In the genomic region with DNA sequence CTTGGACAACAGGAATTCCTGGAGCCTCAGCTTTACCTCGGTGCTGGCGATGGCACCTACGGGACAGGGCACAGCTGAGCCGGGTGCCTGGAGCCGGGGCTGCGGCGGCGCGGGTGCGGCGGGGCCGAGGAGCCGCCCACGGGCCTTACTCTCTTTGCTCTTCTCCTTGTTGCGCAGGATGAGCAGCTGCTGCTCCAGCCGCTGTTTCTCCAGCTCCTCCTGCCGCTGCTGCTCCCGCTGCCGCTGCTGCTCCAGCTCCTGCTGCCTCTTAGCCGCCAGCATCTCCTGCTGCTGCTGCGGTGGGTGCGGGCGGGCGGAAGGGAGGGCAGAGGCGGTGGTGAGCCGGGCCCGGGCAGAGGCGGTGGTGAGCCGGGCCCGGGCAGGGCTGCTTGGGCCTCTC, we compare ENCODE assay signal across 12 mouse cellular contexts. TPM values are rescaled to one million over a fixed set of nuclear protein-coding genes. Genes with fewer than 3 reads are reported as not detected.
A peak's percentile ranks its signal among the peaks of the same experiment; 100 is the strongest.
DNase-seq lines count a peak whose midpoint lies in the region; ATAC-seq lines count a peak whose summit lies in the region.
"Had no signal": no experiment of that assay in that cellular context is flagged by ENCODE, and none has a peak within 500 bp of the region (broad histone marks: within the 10 kb centered on the region; RNA-seq: fewer than 3 reads in every experiment).

No protein-coding gene starts in this region.

- 50% methylated on average over 30 of the region's 30 CpGs for WGBS in heart, embryonic 10.5 days
- WGBS in midbrain, embryonic 10.5 days: 70% methylated on average over 30 of the region's 30 CpGs
- 66% methylated on average over 26 of the region's 30 CpGs for WGBS in midbrain, embryonic 11.5 days
- WGBS in embryonic facial prominence, embryonic 14.5 days: 65% methylated on average over 25 of the region's 30 CpGs
- WGBS in limb, embryonic 11.5 days: 58% methylated on average over 30 of the region's 30 CpGs

- ATAC-seq in midbrain, embryonic 11.5 days (ENCODE audit: low FRiP score): no peak
- no peak for ATAC-seq in embryonic facial prominence, embryonic 14.5 days (ENCODE audit: low read depth)
- ATAC-seq in limb, embryonic 11.5 days (ENCODE audit: insufficient number of reproducible peaks, low FRiP score, low TSS enrichment, low read depth): no peak

- H3K4me1 ChIP-seq in heart, embryonic 10.5 days: peaks cover 79% of the 10 kb centered on the region
- peaks cover 51% of the 10 kb centered on the region for H3K4me1 ChIP-seq in midbrain, embryonic 10.5 days
- peaks cover 22% of the 10 kb centered on the region for H3K4me1 ChIP-seq in midbrain, embryonic 11.5 days (ENCODE audit: control insufficient read depth, insufficient read depth, low read length)
- H3K4me1 ChIP-seq in embryonic facial prominence, embryonic 14.5 days (ENCODE audit: control insufficient read depth, insufficient read depth, low read length): peaks cover 17% of the 10 kb centered on the region
- H3K4me1 ChIP-seq in limb, embryonic 11.5 days (ENCODE audit: control insufficient read depth, insufficient read depth, low read length): peaks cover 17% of the 10 kb centered on the region

- no peaks in the 10 kb centered on the region for H3K27me3 ChIP-seq in heart, embryonic 10.5 days (ENCODE audit: insufficient read depth, poor library complexity, severe bottlenecking)
- H3K27me3 ChIP-seq in midbrain, embryonic 10.5 days (ENCODE audit: low read depth, poor library complexity, severe bottlenecking): 0 out of 2 replicates have a peak, but pooled peaks cover 5% of the 10 kb centered on the region
- no peaks in the 10 kb centered on the region for H3K27me3 ChIP-seq in midbrain, embryonic 11.5 days (ENCODE audit: control insufficient read depth, insufficient read depth, low read length)
- no peaks in the 10 kb centered on the region for H3K27me3 ChIP-seq in embryonic facial prominence, embryonic 14.5 days (replicated peaks; ENCODE audit: control insufficient read depth, insufficient read depth, low read length)
- H3K27me3 ChIP-seq in limb, embryonic 11.5 days (ENCODE audit: control insufficient read depth, insufficient read depth, low read length): no peaks in the 10 kb centered on the region
- H3K27me3 ChIP-seq: liver, embryonic 13.5 days; stomach, embryonic 15.5 days had no signal

- peaks cover 59% of the 10 kb centered on the region for H3K36me3 ChIP-seq in heart, embryonic 10.5 days
- H3K36me3 ChIP-seq in midbrain, embryonic 10.5 days: peaks cover 56% of the 10 kb centered on the region
- peaks cover 12% of the 10 kb centered on the region for H3K36me3 ChIP-seq in midbrain, embryonic 11.5 days (ENCODE audit: control insufficient read depth, insufficient read depth, low read length)
- H3K36me3 ChIP-seq in embryonic facial prominence, embryonic 14.5 days (ENCODE audit: control insufficient read depth, insufficient read depth, low read length): peaks cover 51% of the 10 kb centered on the region
- peaks cover 3% of the 10 kb centered on the region; the same call in 1 of the 2 replicates for H3K36me3 ChIP-seq in limb, embryonic 11.5 days (ENCODE audit: control insufficient read depth, insufficient read depth, low read length)

- H3K9me3 ChIP-seq in heart, embryonic 10.5 days: no peaks in the 10 kb centered on the region
- H3K9me3 ChIP-seq in midbrain, embryonic 10.5 days (replicated peaks): no peaks in the 10 kb centered on the region
- H3K9me3 ChIP-seq in midbrain, embryonic 11.5 days (ENCODE audit: control insufficient read depth, low read length): no peaks in the 10 kb centered on the region
- H3K9me3 ChIP-seq in embryonic facial prominence, embryonic 14.5 days (ENCODE audit: control insufficient read depth, low read length): no peaks in the 10 kb centered on the region
- no peaks in the 10 kb centered on the region for H3K9me3 ChIP-seq in limb, embryonic 11.5 days (ENCODE audit: control insufficient read depth, low read length)
- H3K9me3 ChIP-seq: liver, embryonic 13.5 days; stomach, embryonic 15.5 days had no signal

- H3K4me2 ChIP-seq in midbrain, embryonic 11.5 days: no peak overlapping the region
- H3K4me2 ChIP-seq in embryonic facial prominence, embryonic 14.5 days (ENCODE audit: low read depth, low read length): no peak overlapping the region
- H3K4me2 ChIP-seq in limb, embryonic 11.5 days (ENCODE audit: low read depth, severe bottlenecking): no peak overlapping the region
- H3K4me2 ChIP-seq: liver, embryonic 13.5 days; stomach, embryonic 15.5 days had no signal

- H3K27ac ChIP-seq in heart, embryonic 10.5 days: peak overlapping the region; percentile 45
- peak overlapping the region; percentile 84 for H3K27ac ChIP-seq in midbrain, embryonic 10.5 days (replicated peaks)
- no peak overlapping the region for H3K27ac ChIP-seq in midbrain, embryonic 11.5 days (ENCODE audit: low read depth, low read length)
- H3K27ac ChIP-seq in embryonic facial prominence, embryonic 14.5 days (replicated peaks; ENCODE audit: low read depth, low read length): no peak overlapping the region
- H3K27ac ChIP-seq in limb, embryonic 11.5 days (replicated peaks; ENCODE audit: low read depth, low read length): no peak overlapping the region
- H3K27ac ChIP-seq: stomach, embryonic 15.5 days had no signal

- no peak overlapping the region; the same call in 1 of the 2 replicates for H3K4me3 ChIP-seq in heart, embryonic 10.5 days
- H3K4me3 ChIP-seq in midbrain, embryonic 10.5 days: 0 out of 2 replicates have a peak overlapping the region, but pooled peaks have one; percentile 4
- no peak overlapping the region for H3K4me3 ChIP-seq in midbrain, embryonic 11.5 days (ENCODE audit: low read depth, low read length)
- no peak overlapping the region for H3K4me3 ChIP-seq in embryonic facial prominence, embryonic 14.5 days (ENCODE audit: low read depth, low read length)
- H3K4me3 ChIP-seq in limb, embryonic 11.5 days (ENCODE audit: low read depth, low read length): no peak overlapping the region
- H3K4me3 ChIP-seq: liver, embryonic 13.5 days; stomach, embryonic 15.5 days had no signal

- no peak overlapping the region for H3K9ac ChIP-seq in midbrain, embryonic 11.5 days (ENCODE audit: low read length)
- H3K9ac ChIP-seq in embryonic facial prominence, embryonic 14.5 days (ENCODE audit: low read depth, low read length): peak overlapping the region; percentile 1; the same call in 1 of the 2 replicates
- peak overlapping the region; percentile 27; the same call in 1 of the 2 replicates for H3K9ac ChIP-seq in limb, embryonic 11.5 days (ENCODE audit: low read length)
- H3K9ac ChIP-seq: liver, embryonic 13.5 days; stomach, embryonic 15.5 days had no signal

- DNase-seq in heart, embryonic 10.5 days (ENCODE audit: low spot score): no peak
- no peak for DNase-seq in heart, adult 8-10 months (ENCODE audit: low spot score)
- no peak for DNase-seq in midbrain, embryonic 10.5 days (ENCODE audit: low spot score)
- no peak for DNase-seq in midbrain, embryonic 11.5 days (ENCODE audit: low spot score, missing footprints)
- DNase-seq in embryonic facial prominence, embryonic 14.5 days (ENCODE audit: low spot score): peak; percentile 30
- no peak for DNase-seq in limb, embryonic 11.5 days (ENCODE audit: low spot score)
- no peak for DNase-seq in urinary bladder, postnatal 10 days (ENCODE audit: low spot score)
- DNase-seq in Muller cell, postnatal 12 days (ENCODE audit: inconsistent ontology term): no peak
- DNase-seq: adrenal gland, postnatal 36 days; cerebellum, adult 11 months; liver, embryonic 13.5 days had no signal

RNA-seq across cellular contexts. Expression of gene G6pc3, which starts 17.1 kb away (rescaled TPM):
- 35.0 and 40.9 TPM in 2 replicates for polyA plus RNA-seq in heart, embryonic 10.5 days (2016; fragmentation: Nextera tagmentation; extraction: Ambion mirVana)
- total RNA-seq in heart, adult 8-10 months (2022): 10 to 100 TPM; 52.2 to 60.3 (median 58.6) TPM
- 39.1 and 41.5 TPM in 2 replicates for polyA plus RNA-seq in midbrain, embryonic 10.5 days (2016; fragmentation: Nextera tagmentation; extraction: Ambion mirVana)
- polyA plus RNA-seq in midbrain, embryonic 11.5 days (2014; fragmentation: Nextera tagmentation; extraction: Ambion mirVana): 27.8 and 31.5 TPM in 2 replicates
- polyA plus RNA-seq in embryonic facial prominence, embryonic 14.5 days (2014; fragmentation: Nextera tagmentation; extraction: Ambion mirVana): 27.9 and 29.3 TPM in 2 replicates
- polyA plus RNA-seq in limb, embryonic 11.5 days (2014; fragmentation: Nextera tagmentation; extraction: Ambion mirVana): 39.8 and 41.9 TPM in 2 replicates

RNA-seq across cellular contexts. Expression of gene Lsm12, which starts 21.4 kb away (rescaled TPM):
- polyA plus RNA-seq in heart, embryonic 10.5 days (2016; fragmentation: Nextera tagmentation; extraction: Ambion mirVana): 90.9 and 108 TPM in 2 replicates
- total RNA-seq in heart, adult 8-10 months (2022): 10 to 100 TPM; 45.4 to 51.9 (median 48.8) TPM
- polyA plus RNA-seq in midbrain, embryonic 10.5 days (2016; fragmentation: Nextera tagmentation; extraction: Ambion mirVana): 141 and 144 TPM in 2 replicates
- polyA plus RNA-seq in midbrain, embryonic 11.5 days (2014; fragmentation: Nextera tagmentation; extraction: Ambion mirVana): 73.5 and 74.8 TPM in 2 replicates
- 92.9 and 98.4 TPM in 2 replicates for polyA plus RNA-seq in embryonic facial prominence, embryonic 14.5 days (2014; fragmentation: Nextera tagmentation; extraction: Ambion mirVana)
- polyA plus RNA-seq in limb, embryonic 11.5 days (2014; fragmentation: Nextera tagmentation; extraction: Ambion mirVana): 74.5 and 88.5 TPM in 2 replicates

RNA-seq across cellular contexts. Expression of gene Hdac5, which starts 23.5 kb away (rescaled TPM):
- 84.9 and 103 TPM in 2 replicates for polyA plus RNA-seq in heart, embryonic 10.5 days (2016; fragmentation: Nextera tagmentation; extraction: Ambion mirVana)
- 100 to 1,000 TPM; 114 to 136 (median 121) TPM for total RNA-seq in heart, adult 8-10 months (2022)
- polyA plus RNA-seq in midbrain, embryonic 10.5 days (2016; fragmentation: Nextera tagmentation; extraction: Ambion mirVana): 57.3 and 68.9 TPM in 2 replicates
- 25.6 and 31.9 TPM in 2 replicates for polyA plus RNA-seq in midbrain, embryonic 11.5 days (2014; fragmentation: Nextera tagmentation; extraction: Ambion mirVana)
- 44.0 and 47.2 TPM in 2 replicates for polyA plus RNA-seq in embryonic facial prominence, embryonic 14.5 days (2014; fragmentation: Nextera tagmentation; extraction: Ambion mirVana)
- polyA plus RNA-seq in limb, embryonic 11.5 days (2014; fragmentation: Nextera tagmentation; extraction: Ambion mirVana): 21.3 and 24.0 TPM in 2 replicates

RNA-seq across cellular contexts. Expression of gene BC030867, which starts 42.2 kb away (rescaled TPM):
- polyA plus RNA-seq in heart, embryonic 10.5 days (2016; fragmentation: Nextera tagmentation; extraction: Ambion mirVana): 16.5 and 19.4 TPM in 2 replicates
- under 1 TPM; 0.12 to 0.23 (median 0.18) TPM for total RNA-seq in heart, adult 8-10 months (2022)
- polyA plus RNA-seq in midbrain, embryonic 10.5 days (2016; fragmentation: Nextera tagmentation; extraction: Ambion mirVana): 25.8 and 27.3 TPM in 2 replicates
- polyA plus RNA-seq in midbrain, embryonic 11.5 days (2014; fragmentation: Nextera tagmentation; extraction: Ambion mirVana): 17.4 and 18.4 TPM in 2 replicates
- polyA plus RNA-seq in embryonic facial prominence, embryonic 14.5 days (2014; fragmentation: Nextera tagmentation; extraction: Ambion mirVana): 11.7 and 12.6 TPM in 2 replicates
- 26.9 and 27.8 TPM in 2 replicates for polyA plus RNA-seq in limb, embryonic 11.5 days (2014; fragmentation: Nextera tagmentation; extraction: Ambion mirVana)

RNA-seq across cellular contexts. Expression of gene Tmem101, which starts 50.3 kb away (rescaled TPM):
- polyA plus RNA-seq in heart, embryonic 10.5 days (2016; fragmentation: Nextera tagmentation; extraction: Ambion mirVana): 40.8 and 44.6 TPM in 2 replicates
- total RNA-seq in heart, adult 8-10 months (2022): 10 to 100 TPM; 12.7 to 15.5 (median 14.9) TPM
- polyA plus RNA-seq in midbrain, embryonic 10.5 days (2016; fragmentation: Nextera tagmentation; extraction: Ambion mirVana): 40.4 and 42.3 TPM in 2 replicates
- 33.5 and 35.9 TPM in 2 replicates for polyA plus RNA-seq in midbrain, embryonic 11.5 days (2014; fragmentation: Nextera tagmentation; extraction: Ambion mirVana)
- 30.0 and 31.1 TPM in 2 replicates for polyA plus RNA-seq in embryonic facial prominence, embryonic 14.5 days (2014; fragmentation: Nextera tagmentation; extraction: Ambion mirVana)
- polyA plus RNA-seq in limb, embryonic 11.5 days (2014; fragmentation: Nextera tagmentation; extraction: Ambion mirVana): 39.3 and 41.2 TPM in 2 replicates

Comparison
In these comparisons a context has a peak if more than half of its experiments do, and no peak if none do; other contexts are left out.
1. H3K27ac ChIP-seq: peak in heart, embryonic 10.5 days (single experiment) and midbrain, embryonic 10.5 days (single experiment); none in midbrain, embryonic 11.5 days (single experiment), embryonic facial prominence, embryonic 14.5 days (single experiment) and limb, embryonic 11.5 days (single experiment).